In the genomic region with DNA sequence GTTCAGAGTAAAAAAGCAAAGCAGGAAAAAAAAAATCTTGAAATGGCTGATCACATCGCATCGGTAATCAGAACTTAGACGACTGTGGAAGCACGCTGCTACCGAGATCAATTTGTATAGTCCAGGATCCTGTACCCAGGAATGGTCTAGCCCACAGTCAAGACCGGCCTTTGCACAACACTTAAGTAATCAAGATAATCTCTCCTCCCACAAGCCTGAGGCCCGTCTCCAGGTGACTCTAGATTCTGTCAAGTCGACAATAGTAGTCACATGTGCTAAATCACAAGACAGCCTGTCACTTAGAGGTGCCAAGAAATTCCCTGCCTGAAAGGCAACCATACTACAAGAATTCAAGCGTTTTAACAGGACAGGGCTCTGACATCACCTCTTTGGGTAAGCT, we compare ENCODE assay signal across 9 mouse cellular contexts. TPM values are rescaled to one million over a fixed set of nuclear protein-coding genes. Genes with fewer than 3 reads are reported as not detected.
DNase-seq lines count a peak whose midpoint lies in the region; ATAC-seq and TF ChIP-seq lines count a peak whose summit lies in the region.
"Had no signal": no experiment of that assay in that cellular context is flagged by ENCODE, and none has a peak within 500 bp of the region (broad histone marks: within the 10 kb centered on the region; RNA-seq: fewer than 3 reads in every experiment).

A gene (minus strand): TSS at position 159 of the 400 bp plus-strand sequence.

- TF ChIP-seq CTCF in bone marrow, adult 2 months (IDR thresholded peaks at IDR 0.05; ENCODE audit: control insufficient read depth, insufficient read depth, low read length), result no peak

- intact Hi-C loops in heart, postnatal 25 days (cut with DNase I), result loop anchor here (5.0 to 10.0 kb wide), 3 partner anchors 176 to 694 kb away; no protein-coding TSS in a partner anchor

- H3K9ac ChIP-seq in heart, embryonic 12.5 days, result peak within 1 kb of the TSS; percentile 67
- peak within 1 kb of the TSS; percentile 55 for H3K9ac ChIP-seq in heart, embryonic 16.5 days (ENCODE audit: low read length)
- no peak within 1 kb of the TSS for H3K9ac ChIP-seq in liver, embryonic 11.5 days (ENCODE audit: low read depth, low read length)

- 34% methylated on average over 9 of the region's 9 CpGs for WGBS in heart, embryonic 12.5 days
- whole genome bisulfite sequencing in bone marrow, adult 2 months, result 47% methylated on average over 9 of the region's 9 CpGs
- 34% methylated on average over 9 of the region's 9 CpGs for WGBS in heart, embryonic 16.5 days
- 49% methylated on average over 9 of the region's 9 CpGs for WGBS in liver, embryonic 11.5 days

- no peak for TF ChIP-seq POLR2A in bone marrow, adult 2 months (IDR thresholded peaks at IDR 0.05; ENCODE audit: borderline replicate concordance, control insufficient read depth, low read depth, low read length)

- H3K4me3 ChIP-seq in heart, embryonic 12.5 days, result peak within 1 kb of the TSS; percentile 56
- peak within 1 kb of the TSS; percentile 19 for H3K4me3 ChIP-seq in bone marrow, adult 2 months (replicated peaks; ENCODE audit: control insufficient read depth, low read depth, low read length)
- H3K4me3 ChIP-seq in heart, embryonic 16.5 days (ENCODE audit: low read length), result peak within 1 kb of the TSS; percentile 55
- peak within 1 kb of the TSS; percentile 46 for H3K4me3 ChIP-seq in liver, embryonic 11.5 days (ENCODE audit: low read depth, low read length)

- H3K9me3 ChIP-seq in heart, embryonic 12.5 days (replicated peaks), result peaks cover 4% of the 10 kb centered on the region; the same call in 1 of the 2 replicates
- peaks cover 5% of the 10 kb centered on the region; the same call in 1 of the 2 replicates for H3K9me3 ChIP-seq in heart, embryonic 16.5 days (replicated peaks; ENCODE audit: control insufficient read depth, low read length)
- no peaks in the 10 kb centered on the region for H3K9me3 ChIP-seq in liver, embryonic 11.5 days (ENCODE audit: control insufficient read depth, low read length)

- no peak for DNase-seq in heart, postnatal 25 days (ENCODE audit: low spot score)
- no peak for DNase-seq in liver, embryonic 11.5 days (ENCODE audit: low spot score)
- DNase-seq in thymus, postnatal 36 days, result no peak
- DNase-seq in retina, postnatal 1 day, result no peak
- DNase-seq in retina, embryonic 14.5 days (ENCODE audit: low spot score), result no peak

- no peak for ATAC-seq in heart, embryonic 12.5 days (ENCODE audit: insufficient number of reproducible peaks, low FRiP score)
- no peak for ATAC-seq in heart, embryonic 16.5 days (replicated peaks; ENCODE audit: extremely low read depth, insufficient read depth, low FRiP score)
- ATAC-seq in liver, embryonic 11.5 days (replicated peaks; ENCODE audit: low FRiP score), result no peak

- H3K27ac ChIP-seq in heart, embryonic 12.5 days (ENCODE audit: poor library complexity, severe bottlenecking), result no peak within 1 kb of the TSS
- H3K27ac ChIP-seq in bone marrow, adult 2 months (ENCODE audit: control insufficient read depth, insufficient read depth, low read depth, low read length, poor library complexity), result no peak within 1 kb of the TSS
- H3K27ac ChIP-seq in heart, embryonic 16.5 days (ENCODE audit: low read length), result no peak within 1 kb of the TSS
- no peak within 1 kb of the TSS for H3K27ac ChIP-seq in liver, embryonic 11.5 days (ENCODE audit: low read depth, low read length)

- no peaks in the 10 kb centered on the region for H3K36me3 ChIP-seq in heart, embryonic 12.5 days
- no peaks in the 10 kb centered on the region for H3K36me3 ChIP-seq in heart, embryonic 16.5 days (ENCODE audit: control insufficient read depth, insufficient read depth)
- no peaks in the 10 kb centered on the region for H3K36me3 ChIP-seq in liver, embryonic 11.5 days (ENCODE audit: control insufficient read depth, insufficient read depth, low read length)

- H3K27me3 ChIP-seq in heart, embryonic 12.5 days (replicated peaks), result 0 out of 2 replicates have a peak, but pooled peaks cover 4% of the 10 kb centered on the region
- H3K27me3 ChIP-seq in heart, embryonic 16.5 days (ENCODE audit: control insufficient read depth, insufficient read depth, low read length), result peaks cover 4% of the 10 kb centered on the region
- H3K27me3 ChIP-seq in liver, embryonic 11.5 days (replicated peaks; ENCODE audit: control insufficient read depth, insufficient read depth, low read length), result peaks cover 18% of the 10 kb centered on the region

- peak within 1 kb of the TSS; percentile 86 for H3K4me2 ChIP-seq in heart, embryonic 12.5 days
- H3K4me2 ChIP-seq in heart, embryonic 16.5 days (ENCODE audit: low read depth, low read length), result peak within 1 kb of the TSS; percentile 87
- H3K4me2 ChIP-seq in liver, embryonic 11.5 days, result peak within 1 kb of the TSS; percentile 73

- peaks cover 26% of the 10 kb centered on the region for H3K4me1 ChIP-seq in heart, embryonic 12.5 days (replicated peaks)
- no peaks in the 10 kb centered on the region; the same call in 1 of the 2 replicates for H3K4me1 ChIP-seq in bone marrow, adult 2 months (ENCODE audit: control insufficient read depth, insufficient read depth, low read length)
- H3K4me1 ChIP-seq in heart, embryonic 16.5 days (ENCODE audit: control insufficient read depth, insufficient read depth, low read length), result peaks cover 4% of the 10 kb centered on the region
- H3K4me1 ChIP-seq in liver, embryonic 11.5 days (replicated peaks; ENCODE audit: control insufficient read depth, insufficient read depth, low read length), result no peaks in the 10 kb centered on the region

RNA-seq across cellular contexts. Expression of the gene that starts here (rescaled TPM):
- polyA plus RNA-seq in heart, embryonic 12.5 days (2016; fragmentation: Nextera tagmentation; extraction: Ambion mirVana), result 1.3 and 1.6 TPM in 2 replicates
- total RNA-seq in heart, postnatal 25 days (2021), result under 1 TPM; 0.11 to 0.26 TPM
- 3.1 and 5.9 TPM in 2 replicates for polyA plus RNA-seq in bone marrow, adult 2 months (2011; ENCODE audit: insufficient read depth, insufficient read length, low replicate concordance, missing spikeins)
- polyA plus RNA-seq in heart, embryonic 16.5 days (2015; fragmentation: Nextera tagmentation; extraction: Ambion mirVana), result 0.62 and 1.2 TPM in 2 replicates
- polyA plus RNA-seq in liver, embryonic 11.5 days (2014; fragmentation: Nextera tagmentation; extraction: Ambion mirVana), result 0.05 and 0.10 TPM in 2 replicates
- total RNA-seq: MEL had no signal
